Mouse (Mus musculus) lung, embryonic 14.5 days (tissue): ENCODE measurements around the gene Rasl10a. TPM values are rescaled to one million over a fixed set of nuclear protein-coding genes. Genes with fewer than 3 reads are reported as not detected.

Experiments used
- ATAC-seq: fragments of 200-750 bp; cut with Nextera tagmentation; 2 replicates; pipeline ENCODE4 v1.8.0; 2017; ENCODE audit warnings: mild to moderate bottlenecking, moderate TSS enrichment, moderate library complexity; ENCODE audit not compliant: insufficient read depth
- DNase-seq: peaks from one replicate; pipeline ENCODE4 v3.0.0-alpha.2; 2015
- H3K27ac ChIP-seq: fragments of 300-500 bp; sonication (generic); 2 replicates; pipeline ENCODE4 v1.5.1; 2014; ENCODE audit warnings: low read depth, mild to moderate bottlenecking, moderate library complexity
- H3K27me3 ChIP-seq: fragments of 300-500 bp; sonication (generic); 2 replicates; pipeline ENCODE4 v1.6.1; 2014; ENCODE audit warnings: low read length, control low read depth; ENCODE audit not compliant: insufficient read depth
- H3K36me3 ChIP-seq: fragments of 300-500 bp; sonication (generic); 2 replicates; pipeline ENCODE4 v1.6.1; 2014; ENCODE audit warnings: control low read depth; ENCODE audit not compliant: insufficient read depth
- H3K4me1 ChIP-seq: fragments of 300-500 bp; sonication (generic); 2 replicates; pipeline ENCODE4 v1.6.1; 2014; ENCODE audit warnings: antibody characterized with exemption, control low read depth; ENCODE audit not compliant: insufficient read depth
- H3K4me2 ChIP-seq: fragments of 300-500 bp; sonication (generic); 2 replicates; pipeline ENCODE4 v1.6.1; 2014; ENCODE audit warnings: mild to moderate bottlenecking
- H3K4me3 ChIP-seq: fragments of 300-500 bp; sonication (generic); 2 replicates; pipeline ENCODE4 v1.5.1; 2014; ENCODE audit warnings: low read depth, low read length
- H3K9ac ChIP-seq: fragments of 300-500 bp; sonication (generic); 2 replicates; pipeline ENCODE4 v1.6.1; 2014
- H3K9me3 ChIP-seq: fragments of 300-500 bp; sonication (generic); 2 replicates; pipeline ENCODE4 v1.6.1; 2016; ENCODE audit warnings: low read depth, low read length, control low read depth
- CTCF ChIP-seq: IDR thresholded peaks from 2 replicates; pipeline ENCODE4 v1.5.1; 2016; ENCODE audit warnings: antibody characterized with exemption, low read depth
- WGBS: fragments of 180-500 bp; shearing (Covaris S2); extraction: QIAGEN DNeasy Blood & Tissue Kit; methylation state at CpG from one replicate; pipeline ENCODE4 v1.1.7; 2014; 5-methylcytosine and 5-hydroxymethylcytosine counted together
- polyA plus RNA-seq: library from polyadenylated mRNA; unstranded; fragments of >200 nt; fragmentation: Nextera tagmentation; extraction: Ambion mirVana; gene quantifications from 2 replicates; pipeline ENCODE4 v1.2.1, GENCODE M21; 2014

Rasl10a gene
- polyA plus RNA-seq, 1 experiment from 2014 or later: 0.75 TPM

DNA sequence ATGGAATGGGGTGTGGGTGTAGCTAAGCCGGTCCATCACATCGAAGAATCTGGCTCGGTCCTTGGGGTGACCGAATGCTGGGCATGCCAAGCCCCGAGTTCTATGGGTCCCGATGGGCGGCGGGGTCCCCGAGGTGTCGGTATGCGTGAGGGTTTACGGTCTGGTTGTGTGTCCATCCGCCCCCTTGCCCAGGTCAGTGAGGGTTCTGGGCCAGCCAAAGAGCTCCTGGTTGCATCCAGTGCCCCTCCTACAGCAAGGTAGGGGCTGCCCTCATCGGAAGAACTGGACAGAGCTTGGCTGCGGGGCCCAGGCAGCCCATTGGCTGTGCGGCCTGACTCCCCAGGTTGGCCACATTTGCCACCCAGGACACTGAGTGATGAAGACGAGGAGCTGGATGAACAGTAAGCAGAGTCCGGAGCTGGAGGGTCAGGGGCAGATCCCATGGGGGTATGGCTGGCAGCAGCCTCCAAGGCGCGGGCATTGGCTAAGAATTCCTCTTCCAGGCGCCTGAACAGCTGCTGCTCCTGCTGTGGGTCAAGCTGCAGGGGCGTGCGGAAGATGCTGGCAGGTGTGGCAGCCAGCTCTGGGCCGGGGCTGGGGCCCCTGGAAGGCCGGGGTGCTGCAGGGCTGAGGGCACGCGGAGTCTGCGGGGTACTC, 3.0 kb downstream of the Rasl10a start:
- Histone ChIP-seq H3K4me2 (peak overlapping the region; percentile 75), H3K36me3 (0 out of 2 replicates have a peak, but pooled peaks cover 8% of the 10 kb centered on the region), H3K9me3 (no peaks in the 10 kb centered on the region), H3K9ac (peak overlapping the region; percentile 35; the same call in 1 of the 2 replicates), H3K4me3 (peak overlapping the region; percentile 35), H3K4me1 (peaks cover 13% of the 10 kb centered on the region; the same call in 1 of the 2 replicates), H3K27ac (no peak overlapping the region), H3K27me3 (peaks cover 83% of the 10 kb centered on the region)
- DNase-seq: no peak
- ATAC-seq: no peak
- 57% methylated on average over 28 of the region's 28 CpGs for WGBS
- no peak for TF ChIP-seq CTCF

- Histone ChIP-seq H3K27me3 (peaks cover 76% of the 10 kb centered on the region), H3K4me3 (peak overlapping the region; percentile 35), H3K9me3 (no peaks in the 10 kb centered on the region), H3K27ac (no peak overlapping the region), H3K36me3 (0 out of 2 replicates have a peak, but pooled peaks cover 8% of the 10 kb centered on the region), H3K4me2 (peak overlapping the region; percentile 75), H3K9ac (peak overlapping the region; percentile 35), H3K4me1 (peaks cover 13% of the 10 kb centered on the region; the same call in 1 of the 2 replicates)
- WGBS: 3% methylated on average over 62 of the region's 62 CpGs
- ATAC-seq (peak; percentile 37), DNase-seq (peak; percentile 90)
- TF ChIP-seq CTCF: no peak
These were observed 3.6 kb downstream of the Rasl10a start for GRCm38 (mm10) chr11:5061413-5062139.

- no peaks in the 10 kb centered on the region for H3K9me3 ChIP-seq
- H3K4me1 ChIP-seq: peaks cover 13% of the 10 kb centered on the region; the same call in 1 of the 2 replicates
- H3K36me3 ChIP-seq: 0 out of 2 replicates have a peak, but pooled peaks cover 8% of the 10 kb centered on the region
- H3K4me3 ChIP-seq: peak overlapping the region; percentile 35
- TF ChIP-seq CTCF: no peak
- no peak overlapping the region for H3K27ac ChIP-seq
- no peak for DNase-seq
- no peak for ATAC-seq
- H3K4me2 ChIP-seq: peak overlapping the region; percentile 75
- 20% methylated on average over 13 of the region's 13 CpGs for WGBS
- peaks cover 69% of the 10 kb centered on the region for H3K27me3 ChIP-seq
- peak overlapping the region; percentile 35; the same call in 1 of the 2 replicates for H3K9ac ChIP-seq
These were observed 4.4 kb downstream of the Rasl10a start for GRCm38 (mm10) chr11:5062326-5062725.

DNA sequence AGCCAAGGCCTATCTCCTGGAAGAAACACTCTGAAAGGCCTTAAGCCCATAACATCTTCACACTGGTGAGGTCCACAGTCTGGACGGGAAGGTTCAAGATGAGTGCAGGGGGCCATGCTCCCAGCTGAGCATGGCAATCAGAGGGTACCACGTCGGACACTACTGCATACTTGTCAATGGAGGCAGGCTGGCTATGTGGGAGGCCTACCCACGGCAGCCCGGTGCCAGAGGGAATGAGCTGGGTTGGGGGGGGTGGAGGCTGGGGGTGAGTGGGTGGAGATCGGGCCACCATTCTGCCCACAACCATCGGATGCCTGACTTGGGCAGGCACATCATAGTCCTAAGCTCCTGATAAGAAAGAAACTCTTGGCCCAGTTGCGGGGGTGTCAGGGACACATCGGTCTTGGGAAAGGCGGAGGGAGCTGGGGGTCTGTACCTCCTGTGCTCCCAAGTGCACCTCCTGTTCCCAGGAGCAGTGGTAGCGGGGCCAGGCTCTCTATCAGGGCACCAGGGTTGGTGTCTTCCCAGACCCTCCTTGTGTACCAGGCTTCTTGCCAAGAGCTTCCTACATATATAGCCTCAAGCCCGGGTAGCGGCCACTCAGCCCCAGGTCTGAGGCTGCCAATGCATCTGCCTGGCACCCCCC, 5.1 kb downstream of the Rasl10a start:
- TF ChIP-seq CTCF: no peak
- H3K27me3 ChIP-seq: peaks cover 62% of the 10 kb centered on the region
- H3K4me3 ChIP-seq: no peak overlapping the region
- peaks cover 13% of the 10 kb centered on the region; the same call in 1 of the 2 replicates for H3K4me1 ChIP-seq
- DNase-seq: no peak
- peaks cover 10% of the 10 kb centered on the region for H3K36me3 ChIP-seq
- no peak overlapping the region for H3K9ac ChIP-seq
- H3K9me3 ChIP-seq: no peaks in the 10 kb centered on the region
- ATAC-seq: no peak
- H3K4me2 ChIP-seq: peak overlapping the region; percentile 98; the same call in 1 of the 2 replicates
- H3K27ac ChIP-seq: no peak overlapping the region
- 69% methylated on average over 13 of the region's 13 CpGs for WGBS

DNA sequence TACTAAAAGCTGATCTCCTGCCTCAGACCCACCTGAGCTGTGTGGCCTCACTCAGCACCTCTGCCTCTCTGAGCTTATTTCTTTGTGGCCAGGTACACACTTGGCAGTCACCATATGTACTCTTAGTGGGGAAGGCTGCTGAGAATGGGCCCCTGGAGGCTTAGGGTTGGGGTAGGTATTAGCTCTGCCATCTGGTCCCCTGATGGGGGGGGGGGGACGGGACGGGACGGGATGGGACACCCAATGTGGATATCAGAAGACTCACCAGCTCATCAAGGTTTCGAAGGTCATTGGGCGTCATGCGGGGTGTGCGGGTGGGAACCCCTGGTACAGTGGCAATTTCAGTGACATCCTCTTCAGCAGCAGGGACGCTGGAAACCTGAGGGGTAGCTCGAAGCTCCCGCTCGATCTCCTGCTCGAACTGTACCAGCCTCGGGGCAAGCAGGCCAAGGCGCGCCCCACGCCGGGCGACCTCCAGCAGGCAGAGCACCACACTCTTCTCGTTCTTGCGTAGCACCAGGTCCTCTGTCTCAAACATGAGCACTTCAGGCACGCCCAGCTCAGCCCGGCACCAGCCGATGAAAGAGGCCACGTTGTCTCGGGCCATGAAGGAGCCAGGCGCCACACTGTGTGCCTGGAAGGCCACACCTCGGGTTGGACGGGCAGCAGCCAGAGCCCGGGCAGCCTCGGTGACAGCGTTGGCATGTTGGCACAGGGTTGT, 5.8 kb downstream of the Rasl10a start:
- Histone ChIP-seq H3K36me3 (peaks cover 17% of the 10 kb centered on the region), H3K4me2 (peak overlapping the region; percentile 98), H3K27me3 (peaks cover 56% of the 10 kb centered on the region), H3K4me3 (peak overlapping the region; percentile 69), H3K9ac (no peak overlapping the region; the same call in 1 of the 2 replicates), H3K27ac (no peak overlapping the region), H3K4me1 (peaks cover 13% of the 10 kb centered on the region; the same call in 1 of the 2 replicates), H3K9me3 (no peaks in the 10 kb centered on the region)
- 53% methylated on average over 31 of the region's 31 CpGs for WGBS
- no peak for TF ChIP-seq CTCF
- ATAC-seq (no peak), DNase-seq (no peak)

DNA sequence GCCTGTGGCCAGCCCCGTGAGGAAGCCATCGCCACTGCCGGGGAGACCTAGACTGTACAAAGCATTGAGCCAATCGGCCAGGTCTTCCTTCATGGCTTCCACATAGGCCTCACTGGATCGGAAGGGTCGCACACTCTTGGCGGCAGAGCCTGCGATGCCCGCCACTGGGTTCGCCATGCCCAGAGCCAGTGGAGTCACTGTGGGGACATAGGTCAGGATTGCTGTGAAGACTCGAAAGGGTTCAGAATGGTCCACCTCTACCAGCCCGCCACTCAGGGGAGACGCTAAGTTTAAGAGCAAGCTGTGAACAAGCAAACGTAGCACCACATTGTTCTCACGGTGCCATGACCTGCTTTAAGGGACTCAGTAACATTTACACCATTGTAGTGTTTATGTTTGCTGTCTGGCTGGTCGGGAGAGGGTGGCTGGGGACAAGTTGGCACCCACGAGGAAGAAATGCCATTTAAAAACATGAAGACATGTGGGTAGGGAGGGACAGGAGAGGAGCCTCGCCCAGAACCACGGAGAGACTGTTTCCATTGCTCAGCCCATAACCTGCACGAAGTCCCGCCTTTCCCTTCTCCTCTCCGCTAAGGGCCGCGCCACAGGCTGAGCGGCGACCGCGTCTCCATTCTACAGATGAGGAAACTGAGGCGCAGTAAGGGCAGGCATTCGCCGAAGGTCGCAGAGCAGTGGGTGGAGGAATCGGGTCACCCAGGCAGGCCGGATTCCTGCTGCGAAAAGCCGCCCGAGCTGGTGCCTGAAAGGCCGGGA, 6.5 kb downstream of the Rasl10a start:
- H3K27me3 ChIP-seq: peaks cover 49% of the 10 kb centered on the region
- H3K4me1 ChIP-seq: peaks cover 13% of the 10 kb centered on the region; the same call in 1 of the 2 replicates
- H3K36me3 ChIP-seq: peaks cover 25% of the 10 kb centered on the region
- peak overlapping the region; percentile 69 for H3K4me3 ChIP-seq
- H3K27ac ChIP-seq: no peak overlapping the region
- ATAC-seq: peak; percentile 0; the same call in 1 of the 2 replicates
- H3K9me3 ChIP-seq: no peaks in the 10 kb centered on the region
- TF ChIP-seq CTCF: no peak
- DNase-seq: peak; percentile 35
- H3K4me2 ChIP-seq: peak overlapping the region; percentile 98
- WGBS: 10% methylated on average over 38 of the region's 38 CpGs
- peak overlapping the region; percentile 73 for H3K9ac ChIP-seq
